Mouse (Mus musculus): Measurements from ENCODE around the gene Cplx3.

Cplx3 gene

GRCm38 (mm10) chr9:57560263-57560662, 45.8 kb downstream of the Cplx3 start:
- DNase-seq (ENCODE audit: low spot score): no peak

- no peak for DNase-seq (ENCODE audit: low spot score)
Measured at GRCm38 (mm10) chr9:57559568-57559967, 46.5 kb downstream of the Cplx3 start.

GRCm38 (mm10) chr9:57558625-57559024, 47.5 kb downstream of the Cplx3 start:
- no peak for DNase-seq (ENCODE audit: low spot score)

- no peak for DNase-seq (ENCODE audit: low spot score)
Measured at GRCm38 (mm10) chr9:57557215-57557614, 48.9 kb downstream of the Cplx3 start.

GRCm38 (mm10) chr9:57554753-57555152, 51.3 kb downstream of the Cplx3 start:
- DNase-seq (ENCODE audit: low spot score): no peak

GRCm38 (mm10) chr9:57553119-57553518, 53.0 kb downstream of the Cplx3 start:
- no peak for DNase-seq (ENCODE audit: low spot score)

- DNase-seq (ENCODE audit: low spot score): peak; percentile 91
Measured at GRCm38 (mm10) chr9:57552139-57552887, 53.8 kb downstream of the Cplx3 start, which contains the start of gene Mpi. Gene Mpi (minus strand): TSS chr9:57552763.

GRCm38 (mm10) chr9:57550126-57550862, 55.8 kb downstream of the Cplx3 start:
- no peak for DNase-seq (ENCODE audit: low spot score)
